Mouse (Mus musculus): ENCODE measurements around the gene Myl9.

Myl9 gene

DNA sequence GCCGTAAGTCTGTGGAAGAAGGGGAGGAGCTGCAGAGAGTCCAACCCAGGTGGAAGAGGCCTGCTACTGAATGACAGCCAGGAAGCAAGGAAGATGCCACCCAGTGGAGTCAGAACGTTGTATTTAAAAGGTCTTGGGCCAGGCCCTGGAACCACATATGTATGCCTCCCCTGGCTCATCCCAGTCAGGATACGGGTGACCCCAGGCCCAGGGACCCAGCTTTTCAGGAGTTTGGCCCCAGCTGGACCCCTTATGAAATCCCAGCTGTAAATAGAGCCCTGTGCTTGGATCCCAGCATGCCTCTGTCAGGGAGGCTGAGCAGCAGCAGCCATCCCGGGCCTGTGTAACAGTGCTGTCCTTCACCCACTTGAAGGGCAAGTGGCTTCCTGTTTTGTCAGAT lies 10.5 kb upstream of the Myl9 start:
- no peak for DNase-seq (ENCODE audit: low spot score)

DNA sequence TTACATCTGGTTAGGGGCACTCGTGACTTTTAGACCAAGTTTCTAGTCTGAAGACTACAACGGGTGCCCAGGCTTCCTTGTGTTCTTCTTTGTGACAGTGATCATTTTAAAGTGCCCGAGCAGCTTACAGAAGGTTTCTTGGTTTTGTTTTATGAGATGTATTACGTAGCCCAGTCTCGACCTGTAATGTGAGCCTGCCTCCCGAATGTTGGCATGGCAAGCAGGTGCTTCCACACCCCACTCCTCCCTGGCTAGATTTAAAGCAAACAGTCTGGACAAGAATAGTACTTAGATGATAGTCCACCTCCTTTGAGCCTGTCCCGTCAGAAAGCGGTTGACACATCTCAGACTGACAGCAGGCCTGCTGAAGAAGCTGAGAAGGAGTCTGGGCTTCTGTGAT lies 9.6 kb upstream of the Myl9 start:
- no peak for DNase-seq (ENCODE audit: low spot score)

DNA sequence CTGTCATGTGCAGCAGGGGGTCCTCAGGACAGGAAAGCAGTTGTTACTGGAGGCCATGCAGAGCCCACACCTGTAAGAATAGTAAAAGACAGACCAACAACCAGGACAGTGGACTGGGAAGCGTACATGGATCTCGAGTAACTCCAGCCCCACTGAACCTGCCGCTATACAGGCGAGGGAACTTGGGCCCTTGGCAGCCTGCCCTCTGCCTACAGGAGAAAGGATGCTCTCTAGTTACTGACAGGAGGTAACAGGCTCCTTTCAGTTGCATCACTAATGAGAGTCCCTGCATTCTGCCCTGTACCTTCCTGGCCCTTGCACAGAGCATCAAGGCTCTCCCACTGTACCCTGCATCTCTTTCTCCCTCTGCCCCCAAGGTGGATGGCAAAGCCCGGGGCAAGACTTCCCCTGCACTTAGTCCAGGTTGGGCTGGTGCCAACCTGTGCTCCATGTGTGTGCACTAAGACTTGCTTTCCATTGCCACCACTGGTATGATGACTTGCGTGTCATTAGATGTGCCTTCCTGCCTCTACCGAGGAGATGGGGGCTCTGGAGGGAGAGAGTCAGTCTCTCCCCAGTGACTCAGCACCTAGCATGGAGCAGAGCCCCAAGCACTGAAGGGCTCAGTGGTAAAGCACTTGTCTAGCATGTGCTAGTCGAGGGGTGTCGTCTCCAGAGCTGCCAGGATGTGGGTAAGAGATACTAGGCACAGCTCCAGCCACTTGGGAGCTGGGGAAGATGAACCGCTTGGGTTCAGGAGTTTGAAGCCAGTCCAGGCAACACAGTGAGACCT lies 8.8 kb upstream of the Myl9 start:
- DNase-seq (ENCODE audit: low spot score): no peak

DNA sequence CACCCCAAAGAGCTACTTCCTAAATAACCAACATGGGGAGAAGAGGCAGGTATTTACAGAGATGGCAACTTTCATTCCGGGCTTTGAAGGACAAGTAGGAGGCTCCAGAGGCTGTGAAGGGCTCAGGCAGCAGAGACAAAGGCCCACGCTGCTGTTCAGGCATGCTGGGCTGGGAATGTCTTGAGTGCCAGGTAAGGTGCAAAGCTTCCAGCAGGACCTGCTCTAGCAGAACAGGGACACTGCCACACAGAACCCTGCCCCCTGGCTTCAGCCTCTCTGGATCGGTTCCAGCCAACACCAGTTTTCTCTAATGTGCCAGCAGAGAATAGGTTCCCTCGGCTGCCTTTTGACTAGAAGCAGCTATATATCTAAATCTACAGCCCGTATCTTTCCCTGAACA lies 8.1 kb upstream of the Myl9 start:
- DNase-seq (ENCODE audit: low spot score): no peak

DNA sequence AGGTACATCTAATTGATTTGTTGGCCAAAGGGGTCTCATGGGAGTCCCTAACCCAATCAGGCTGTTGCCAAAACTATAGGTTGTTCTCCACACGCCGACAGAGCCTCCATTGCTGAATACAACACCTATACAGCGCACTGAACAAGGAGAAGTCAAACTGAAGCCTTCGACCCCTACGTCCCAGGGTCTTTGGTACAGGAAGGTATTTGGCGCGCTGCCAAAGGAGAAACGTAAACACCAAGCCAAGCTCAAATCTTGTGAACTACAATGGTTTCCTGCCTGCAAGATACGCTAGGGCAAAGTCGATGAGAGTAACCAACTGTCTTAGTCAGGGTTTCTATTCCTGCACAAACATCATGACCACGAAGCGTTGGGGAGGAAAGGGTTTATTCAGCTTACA lies 5.9 kb upstream of the Myl9 start:
- DNase-seq (ENCODE audit: low spot score): no peak

DNA sequence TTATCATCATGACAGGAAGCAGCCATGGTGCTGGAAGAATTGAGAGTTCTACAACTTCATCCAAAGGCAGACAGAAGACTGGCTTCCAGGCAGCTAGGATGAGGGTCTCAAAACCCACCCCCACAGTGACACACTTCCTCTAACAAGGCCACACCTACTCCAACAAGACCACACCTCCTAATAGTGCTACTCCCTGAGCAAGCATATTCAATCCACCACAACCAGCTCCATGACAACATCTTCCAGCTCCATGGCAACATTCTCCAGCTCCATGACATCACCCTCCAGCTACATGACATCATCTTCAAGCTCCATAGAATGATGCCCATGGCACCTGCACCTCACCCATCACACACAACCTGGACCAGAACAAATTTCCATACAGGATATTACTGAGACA lies 1.8 kb upstream of the Myl9 start:
- no peak for DNase-seq (ENCODE audit: low spot score)

DNA sequence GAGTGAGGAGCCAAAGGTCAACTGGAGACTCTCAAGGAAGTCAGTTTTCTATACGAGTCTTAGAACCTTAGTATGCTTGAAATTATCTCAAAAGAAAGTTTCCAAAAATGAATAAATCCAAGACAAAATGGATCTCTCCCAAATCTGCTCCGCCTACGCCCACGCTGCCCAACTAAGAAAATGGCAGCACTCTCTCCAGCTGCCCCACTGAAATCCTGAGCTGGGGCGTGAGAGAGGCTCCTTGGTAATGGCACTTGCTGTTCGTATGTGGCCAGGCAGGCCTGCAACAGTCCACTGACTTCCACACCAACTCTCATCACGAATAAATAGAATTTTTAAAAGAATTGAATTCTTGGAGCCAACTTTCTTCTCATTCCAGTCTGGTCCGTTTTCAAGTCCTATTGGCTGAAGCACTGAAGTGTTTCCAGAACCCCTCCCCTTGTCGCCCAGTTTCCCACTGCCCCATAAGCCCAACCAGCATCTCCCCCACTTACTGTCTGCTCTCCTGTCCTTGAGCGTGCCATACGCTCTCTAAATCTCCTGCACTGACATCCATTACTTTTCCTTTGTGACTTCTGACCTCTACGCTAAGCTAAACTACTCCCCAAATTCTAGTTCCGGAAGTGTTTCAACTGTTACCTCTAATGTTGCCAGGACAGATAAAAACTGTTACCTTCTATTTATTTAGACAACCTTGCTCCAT lies 1.0 kb upstream of the Myl9 start:
- DNase-seq (ENCODE audit: low spot score): no peak

DNA sequence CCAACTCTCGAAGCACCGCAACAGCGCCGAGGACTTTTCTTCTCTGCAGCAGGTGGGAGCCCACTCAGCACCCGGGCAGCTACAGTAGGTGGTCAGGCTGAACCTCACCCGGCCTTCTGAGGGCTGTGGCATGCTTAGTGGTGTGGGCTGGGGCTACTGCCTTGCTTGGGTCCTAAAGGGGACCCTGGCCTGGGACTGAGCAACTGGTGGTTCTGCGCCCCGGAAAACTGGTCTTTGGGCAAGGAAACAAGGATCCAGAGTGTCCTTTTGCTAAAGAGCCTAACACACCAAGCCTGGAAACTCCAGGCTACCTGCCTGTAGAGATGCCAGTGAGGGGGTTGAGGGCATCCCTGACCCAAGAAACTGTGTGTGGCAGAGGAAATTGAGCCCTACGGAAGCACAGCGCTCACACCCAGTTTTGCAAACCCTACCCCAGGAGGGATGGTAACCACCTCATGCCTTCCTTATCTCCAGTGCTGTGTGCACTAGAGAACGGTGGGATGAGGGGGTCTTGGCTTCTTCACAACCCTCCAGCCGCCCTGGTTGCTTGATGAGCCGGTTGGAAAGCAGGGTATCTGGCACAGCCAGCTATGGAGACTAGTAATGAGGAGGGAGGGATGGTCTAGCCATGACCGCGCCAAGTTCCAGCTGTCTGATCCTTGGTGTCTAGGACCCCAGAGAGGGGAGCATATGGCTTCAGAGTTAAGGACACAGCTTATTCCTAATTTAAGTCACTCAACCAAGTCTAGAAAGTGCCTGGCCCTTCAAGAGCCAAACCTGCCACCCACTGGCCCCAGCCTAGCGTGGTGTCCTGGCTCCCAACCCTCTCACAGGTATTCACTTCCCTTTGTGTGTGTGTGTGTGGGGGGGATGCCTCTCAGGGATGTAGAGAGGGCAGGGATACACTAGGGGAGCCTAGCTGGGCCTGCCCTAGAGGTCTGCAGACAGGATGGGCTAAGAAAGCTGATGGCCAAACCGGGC lies 525 bp downstream of the Myl9 start:
- no peak for DNase-seq (ENCODE audit: low spot score)

DNA sequence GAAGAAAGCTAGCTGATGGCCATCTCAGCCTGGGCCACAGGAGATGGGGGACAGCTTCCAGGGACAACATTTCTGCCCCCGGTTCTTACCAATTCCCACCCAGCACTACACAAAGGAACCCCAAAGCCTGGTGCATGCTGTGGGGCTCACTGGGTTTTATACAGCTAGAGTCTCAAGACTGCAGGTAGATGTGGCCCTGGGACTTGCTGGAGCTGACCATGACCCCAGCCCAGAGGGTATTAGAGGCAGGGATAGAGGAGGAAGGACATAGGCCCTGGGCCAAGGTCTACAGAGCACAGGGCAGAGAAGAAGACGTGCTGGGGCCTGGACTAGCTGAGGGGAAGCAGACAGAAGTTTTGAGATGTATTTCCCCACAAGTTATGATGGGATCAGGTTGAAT lies 1.7 kb downstream of the Myl9 start:
- DNase-seq (ENCODE audit: low spot score): no peak

DNA sequence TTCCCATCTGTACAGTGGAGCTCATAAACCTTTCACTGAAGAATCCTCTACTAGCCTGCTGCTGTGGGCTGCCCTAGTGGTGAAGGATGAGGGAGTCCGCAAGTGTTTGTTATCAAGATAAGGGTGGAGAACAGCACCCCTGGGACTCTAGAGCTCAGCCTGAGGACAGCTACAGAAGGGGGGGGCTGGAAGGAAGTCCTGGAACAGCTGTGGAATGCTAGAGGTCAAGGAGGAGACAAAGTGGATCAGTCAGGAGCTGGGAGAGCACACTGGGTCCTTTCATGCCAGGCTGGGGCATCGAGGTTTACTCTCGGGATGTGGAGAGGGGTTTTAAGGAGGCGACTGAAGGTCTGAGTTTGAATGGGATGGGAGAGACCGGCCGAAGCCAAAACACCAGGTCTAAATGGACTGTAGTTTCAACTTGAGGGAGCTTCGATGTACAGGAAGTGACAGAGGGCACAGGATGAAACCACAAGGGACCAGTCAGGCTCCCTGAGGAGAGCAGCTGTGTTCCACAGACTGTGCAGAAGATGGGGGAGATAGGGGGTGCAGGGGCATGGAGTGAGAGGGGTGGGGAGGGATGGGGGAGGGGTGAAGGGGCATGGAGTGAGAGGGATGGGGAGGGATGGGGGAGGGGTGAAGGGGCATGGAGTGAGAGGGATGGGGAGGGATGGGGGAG lies 2.2 kb downstream of the Myl9 start:
- no peak for DNase-seq (ENCODE audit: low spot score)

DNA sequence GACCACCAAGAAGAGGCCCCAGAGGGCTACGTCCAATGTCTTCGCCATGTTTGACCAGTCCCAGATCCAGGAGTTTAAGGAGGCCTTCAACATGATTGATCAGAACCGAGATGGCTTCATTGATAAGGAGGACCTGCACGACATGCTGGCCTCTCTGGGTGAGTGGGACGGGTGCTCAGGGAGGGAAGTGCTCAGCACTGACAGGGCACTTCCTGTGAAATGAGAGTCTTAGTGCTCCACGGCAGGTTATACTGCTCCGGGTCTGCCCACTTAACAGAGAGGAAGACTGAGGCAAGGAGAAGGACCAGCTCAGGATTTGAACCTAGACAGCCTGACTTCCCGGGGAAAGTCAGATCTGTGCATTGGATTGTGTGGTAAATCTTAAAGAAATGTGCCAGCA lies 3.4 kb downstream of the Myl9 start:
- no peak for DNase-seq (ENCODE audit: low spot score)

DNA sequence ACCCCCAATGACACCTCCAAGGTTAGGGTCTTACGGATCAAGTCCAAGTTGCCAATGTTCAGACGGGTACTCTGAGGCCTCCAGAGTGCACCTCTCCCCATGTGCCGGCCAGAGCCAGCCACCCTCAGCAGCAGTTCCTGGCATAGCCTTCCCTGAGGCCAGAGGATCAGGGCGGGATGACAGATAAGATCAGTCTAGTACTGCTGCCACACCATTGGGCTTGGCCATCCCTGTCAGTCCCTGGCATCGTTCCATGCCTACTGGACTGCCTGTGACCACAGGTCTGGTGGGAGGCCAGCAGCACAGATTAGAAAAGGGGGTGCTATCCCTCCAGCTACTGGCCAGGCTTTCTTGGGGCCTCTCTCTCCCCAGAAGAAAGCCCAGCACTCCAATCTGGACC lies 3.8 kb downstream of the Myl9 start:
- DNase-seq (ENCODE audit: low spot score): no peak

DNA sequence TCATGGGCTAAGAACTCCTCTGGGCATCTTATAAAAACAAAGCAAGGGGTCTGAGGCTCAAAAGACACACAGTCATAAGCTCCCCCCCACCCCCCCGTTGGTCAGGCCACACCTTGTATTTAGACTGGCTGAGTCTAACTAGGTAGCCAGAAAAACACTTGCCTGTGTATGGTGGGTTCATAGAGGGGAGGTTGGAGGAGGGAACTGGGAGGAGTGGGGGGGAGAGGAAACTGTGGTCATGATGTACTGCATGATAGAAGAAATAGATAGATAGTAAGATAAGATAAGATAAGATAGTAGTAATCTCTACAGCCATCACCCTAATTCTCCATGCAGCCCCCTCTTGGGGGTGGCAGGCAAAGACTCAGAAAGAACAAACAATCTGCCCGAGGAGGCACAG lies 4.3 kb downstream of the Myl9 start:
- no peak for DNase-seq (ENCODE audit: low spot score)

DNA sequence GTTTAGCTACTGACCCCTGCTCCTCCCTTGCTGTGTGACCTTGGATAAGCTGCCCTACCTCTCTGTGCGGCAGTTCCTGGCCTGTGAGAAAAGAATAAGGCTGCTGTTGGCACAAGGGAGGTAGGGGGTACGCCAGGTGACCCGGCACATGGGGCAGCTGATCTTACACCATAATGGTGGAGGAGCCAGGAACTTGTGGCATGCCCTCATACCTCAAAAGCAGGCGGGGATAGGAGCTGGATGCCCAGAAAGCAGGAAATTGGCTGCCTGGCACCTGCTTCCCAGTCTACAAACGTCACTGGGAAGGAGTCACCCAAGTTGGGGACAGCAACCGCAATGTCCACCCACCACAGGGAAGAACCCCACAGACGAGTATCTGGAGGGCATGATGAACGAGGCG lies 4.9 kb downstream of the Myl9 start:
- DNase-seq (ENCODE audit: low spot score): no peak

DNA sequence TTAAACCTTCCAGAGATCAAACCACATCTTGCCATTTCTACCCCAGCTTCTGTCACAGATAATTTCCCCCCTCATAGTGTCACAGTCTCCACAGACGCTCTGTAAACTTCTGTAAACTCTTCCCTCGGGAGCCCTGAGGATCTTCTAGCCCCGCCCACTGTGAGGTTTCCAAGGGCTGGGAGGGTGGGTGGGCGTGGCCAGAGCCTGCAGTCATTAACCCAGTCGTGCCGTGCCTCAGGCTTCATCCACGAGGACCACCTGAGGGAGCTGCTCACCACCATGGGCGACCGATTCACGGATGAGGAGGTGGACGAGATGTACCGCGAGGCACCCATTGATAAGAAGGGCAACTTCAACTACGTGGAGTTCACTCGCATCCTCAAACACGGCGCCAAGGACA lies 5.5 kb downstream of the Myl9 start:
- DNase-seq (ENCODE audit: low spot score): no peak

DNA sequence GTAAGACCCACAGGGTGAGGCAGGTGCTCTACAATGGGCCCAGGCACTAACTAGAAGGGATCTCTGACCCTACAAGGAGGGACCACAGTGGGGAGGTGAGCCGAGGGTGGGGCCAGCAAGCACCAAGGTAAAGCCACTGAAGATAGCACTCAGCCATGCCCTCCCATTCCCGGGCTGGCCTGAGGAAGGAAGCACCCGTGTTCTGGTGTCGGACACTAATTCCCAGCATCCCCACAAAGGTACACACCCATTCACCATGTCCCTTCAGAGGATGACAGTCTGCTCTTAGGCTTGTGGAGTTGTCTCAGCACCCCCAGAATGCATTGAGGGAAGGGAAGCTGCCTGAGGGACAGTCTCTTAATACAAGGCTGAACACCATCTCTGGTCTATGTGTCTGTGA lies 6.1 kb downstream of the Myl9 start:
- DNase-seq (ENCODE audit: low spot score): no peak

DNA sequence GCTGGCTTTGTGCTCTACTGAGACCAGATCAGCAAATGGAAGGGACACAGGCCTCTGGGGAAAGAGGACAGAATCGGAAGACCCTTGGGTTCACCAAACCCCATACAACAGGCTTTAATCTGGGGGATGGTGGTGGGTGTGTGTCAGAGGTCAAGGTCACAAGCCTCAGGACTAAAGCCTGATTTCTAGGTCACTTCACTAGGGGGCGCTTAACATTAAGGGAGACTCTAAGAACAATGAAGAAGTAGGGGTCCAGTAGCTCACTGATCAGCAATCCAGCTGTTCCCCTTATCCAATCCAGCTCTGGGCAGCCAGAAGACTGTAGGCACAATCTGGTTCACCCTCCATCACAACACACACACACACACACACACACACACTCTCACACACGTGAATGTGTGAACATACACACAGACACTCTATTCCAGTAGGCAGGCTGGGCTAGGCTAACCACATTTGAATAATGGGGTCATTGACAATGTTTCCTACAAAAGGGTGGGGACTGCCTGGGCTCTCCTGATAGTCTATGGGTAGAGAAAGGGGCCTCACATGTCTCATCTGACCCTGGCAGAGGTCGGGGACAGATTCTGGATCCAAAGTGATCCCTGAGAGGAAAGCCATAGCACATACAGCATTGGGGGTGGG lies 6.7 kb downstream of the Myl9 start:
- DNase-seq (ENCODE audit: low spot score): no peak

DNA sequence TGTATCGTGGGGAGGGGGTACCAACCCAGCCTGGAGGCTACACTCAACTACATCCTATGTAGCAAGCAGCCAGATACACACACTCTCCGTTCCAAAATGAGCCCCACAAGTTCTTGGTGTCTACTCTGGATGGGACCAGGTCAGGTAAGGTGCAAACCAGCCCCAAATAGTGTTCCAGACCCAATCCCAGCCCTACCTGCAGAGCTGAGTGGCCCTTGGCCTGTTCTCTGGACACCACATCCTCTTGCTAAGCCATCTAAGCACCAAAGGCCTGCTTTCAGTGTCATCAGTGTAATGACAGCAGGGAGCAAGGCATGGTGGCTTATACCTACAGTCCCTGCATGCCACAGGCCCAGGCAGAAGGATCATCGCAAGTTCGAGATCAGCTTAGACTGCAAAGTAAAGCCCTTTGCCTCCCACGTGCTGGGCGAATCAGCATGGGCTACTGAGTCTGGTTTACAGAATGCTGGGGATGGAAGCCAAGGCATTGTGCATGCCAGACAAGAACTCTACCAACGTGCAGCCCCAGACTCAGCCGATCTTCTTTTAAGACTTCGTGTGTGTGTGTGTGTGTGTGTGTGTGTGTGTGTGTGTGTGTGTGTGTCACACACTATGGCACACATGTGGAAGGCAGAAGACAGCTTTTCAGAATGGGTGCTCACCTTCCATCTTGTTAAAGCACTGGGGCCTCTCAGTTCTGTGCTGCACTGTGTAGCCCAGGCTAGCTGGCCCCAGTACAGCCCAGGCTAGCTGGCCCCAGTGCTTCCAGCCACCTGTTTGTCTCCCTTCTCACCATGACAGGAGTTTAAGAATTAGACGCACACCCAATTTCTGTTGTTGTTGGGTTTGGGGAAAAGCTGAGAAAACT lies 7.5 kb downstream of the Myl9 start:
- DNase-seq (ENCODE audit: low spot score): no peak

DNA sequence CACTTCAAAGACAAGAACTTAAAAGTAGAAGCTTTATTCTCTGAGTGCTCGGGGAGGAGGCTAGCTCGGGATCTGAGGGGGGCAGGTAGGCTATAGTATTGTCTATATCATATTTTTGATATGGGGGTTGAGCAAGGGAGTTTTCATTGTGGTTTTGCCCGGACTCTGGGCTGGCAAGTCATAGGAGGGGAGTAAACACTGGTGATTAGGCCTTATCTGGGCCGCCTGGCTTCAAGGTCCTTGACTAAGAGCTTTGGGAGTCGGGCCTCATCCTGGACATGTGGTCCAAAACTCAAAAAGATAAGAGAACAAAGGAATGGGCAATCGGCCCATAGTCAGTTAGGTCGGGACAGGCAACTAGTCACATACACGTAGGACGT lies 8.1 kb downstream of the Myl9 start:
- no peak for DNase-seq (ENCODE audit: low spot score)

DNA sequence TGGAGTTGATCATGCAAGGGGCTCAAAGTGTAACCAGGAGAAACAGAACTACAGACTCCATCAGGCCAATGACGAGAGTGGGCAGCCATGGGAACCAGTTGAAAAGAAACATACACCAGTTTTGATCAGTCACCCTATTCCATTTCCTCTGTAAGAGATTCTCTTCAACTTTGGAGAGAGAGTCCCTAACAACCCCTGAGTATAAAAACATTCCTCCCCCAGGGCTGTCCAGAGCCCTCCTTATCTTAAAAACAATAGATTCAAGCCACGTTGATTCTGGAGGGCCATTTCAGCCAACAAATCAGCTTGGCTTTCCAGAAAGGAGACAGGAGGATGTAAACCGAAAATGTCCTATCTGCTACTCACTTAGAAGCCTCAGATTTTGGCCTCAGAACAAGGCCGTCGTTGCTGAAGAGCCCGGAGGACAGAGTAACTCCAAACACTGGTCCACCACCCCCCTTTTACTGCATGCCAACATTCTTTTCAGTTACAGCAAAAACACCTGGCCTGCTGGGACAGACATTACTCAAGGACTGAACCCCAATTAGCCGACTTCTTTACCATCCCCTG lies 8.9 kb downstream of the Myl9 start:
- DNase-seq (ENCODE audit: low spot score): no peak

Data from ovary, postnatal 14 days (tissue).